Mouse (Mus musculus): ENCODE measurements around the gene Gm10945. TPM values are rescaled to one million over a fixed set of nuclear protein-coding genes. Genes with fewer than 3 reads are reported as not detected.

Gene Gm10945
- polyA plus RNA-seq, 1 experiment from 2014 or later, result not detected

Other genes starting within 250 kb of the Gm10945 start
- 0.09 TPM in 1 of 2 replicates, not detected in the other for gene Oprm1, start 3.3 kb downstream of the Gm10945 start, polyA plus RNA-seq (2015; fragmentation: Nextera tagmentation; extraction: Ambion mirVana)